Mouse (Mus musculus): ENCODE data around the gene Klri2. TPM values are rescaled to one million over a fixed set of nuclear protein-coding genes. Genes with fewer than 3 reads are reported as not detected.

Klri2 gene
- polyA plus RNA-seq, 1 experiment from 2014 or later: not detected

DNA sequence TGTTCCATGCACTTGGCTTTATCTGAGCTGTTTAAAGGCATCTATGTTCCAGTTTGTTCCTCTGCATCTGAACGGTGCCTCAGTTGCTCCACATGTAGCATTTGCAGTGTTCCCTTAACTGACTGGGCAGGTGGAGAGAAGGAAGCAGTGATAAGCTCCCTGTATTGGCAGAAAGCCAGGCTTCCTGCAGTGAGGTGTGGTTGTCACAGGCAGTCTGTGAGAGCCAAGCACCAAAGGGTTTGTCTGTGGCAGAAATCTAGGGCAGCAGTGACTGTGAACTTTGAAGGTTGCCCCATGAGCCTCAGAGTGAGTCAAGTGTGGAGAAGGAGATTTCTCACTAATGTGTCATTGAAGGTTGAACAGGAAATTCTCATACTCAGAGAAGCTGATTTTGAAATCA lies 59.9 kb downstream of the Klri2 start:
- H3K27me3 ChIP-seq (replicated peaks): no peaks in the 10 kb centered on the region
- no peak overlapping the region for H3K4me3 ChIP-seq
- no peak for ATAC-seq (ENCODE audit: extremely low read depth, insufficient number of reproducible peaks, low FRiP score, low TSS enrichment)
- WGBS: 53% methylated on average over 1 of the region's 1 CpGs
- no peaks in the 10 kb centered on the region for H3K36me3 ChIP-seq
- peaks cover 3% of the 10 kb centered on the region; the same call in 1 of the 2 replicates for H3K9me3 ChIP-seq
- no peak overlapping the region for H3K9ac ChIP-seq
- no peaks in the 10 kb centered on the region for H3K4me1 ChIP-seq
- no peak overlapping the region for H3K27ac ChIP-seq (replicated peaks)
- H3K4me2 ChIP-seq: no peak overlapping the region

Small RNAs within 50 kb of the gene (microRNA-seq; reads per million reads assigned to microRNA genes)
- not detected for gene Mir680-1

Other genes starting within 250 kb of the Klri2 start
- gene Olr1, start 233.3 kb downstream of the Klri2 start, polyA plus RNA-seq (2015; fragmentation: Nextera tagmentation; extraction: Ambion mirVana): 0.29 and 0.48 TPM in 2 replicates
- gene Tmem52b, start 227.9 kb downstream of the Klri2 start, polyA plus RNA-seq (2015; fragmentation: Nextera tagmentation; extraction: Ambion mirVana): 0.12 TPM in 1 of 2 replicates, not detected in the other
- gene Gabarapl1, start 207.3 kb downstream of the Klri2 start, polyA plus RNA-seq (2015; fragmentation: Nextera tagmentation; extraction: Ambion mirVana): 40.3 and 41.3 TPM in 2 replicates
- gene Klre1, start 162.6 kb downstream of the Klri2 start, polyA plus RNA-seq (2015; fragmentation: Nextera tagmentation; extraction: Ambion mirVana): not detected in 2 replicates
- gene Klrd1, start 148.7 kb downstream of the Klri2 start, polyA plus RNA-seq (2015; fragmentation: Nextera tagmentation; extraction: Ambion mirVana): not detected in 2 replicates
- gene Klrk1, start 116.6 kb downstream of the Klri2 start, polyA plus RNA-seq (2015; fragmentation: Nextera tagmentation; extraction: Ambion mirVana): 0.04 TPM in 1 of 2 replicates, not detected in the other
- not detected in 2 replicates for gene Klrc3, start 97.1 kb downstream of the Klri2 start, polyA plus RNA-seq (2015; fragmentation: Nextera tagmentation; extraction: Ambion mirVana)
- gene Klrc2, start 79.8 kb downstream of the Klri2 start, polyA plus RNA-seq (2015; fragmentation: Nextera tagmentation; extraction: Ambion mirVana): not detected in 2 replicates
- gene Klrc1, start 61.5 kb downstream of the Klri2 start, polyA plus RNA-seq (2015; fragmentation: Nextera tagmentation; extraction: Ambion mirVana): not detected in 2 replicates
- not detected in 2 replicates for gene Klri1, start 23.4 kb downstream of the Klri2 start, polyA plus RNA-seq (2015; fragmentation: Nextera tagmentation; extraction: Ambion mirVana)
- gene Gm156, start 43.8 kb upstream of the Klri2 start, polyA plus RNA-seq (2015; fragmentation: Nextera tagmentation; extraction: Ambion mirVana): not detected in 2 replicates
- gene Gm17631, start 122.2 kb upstream of the Klri2 start, polyA plus RNA-seq (2015; fragmentation: Nextera tagmentation; extraction: Ambion mirVana): not detected in 2 replicates
- gene Klra17, start 136.2 kb upstream of the Klri2 start, polyA plus RNA-seq (2015; fragmentation: Nextera tagmentation; extraction: Ambion mirVana): not detected in 2 replicates
- not detected in 2 replicates for gene Klra5, start 177.2 kb upstream of the Klri2 start, polyA plus RNA-seq (2015; fragmentation: Nextera tagmentation; extraction: Ambion mirVana)

All from heart, embryonic 13.5 days (tissue).